9 mouse cellular contexts compared by ENCODE assay signal in the genomic region with DNA sequence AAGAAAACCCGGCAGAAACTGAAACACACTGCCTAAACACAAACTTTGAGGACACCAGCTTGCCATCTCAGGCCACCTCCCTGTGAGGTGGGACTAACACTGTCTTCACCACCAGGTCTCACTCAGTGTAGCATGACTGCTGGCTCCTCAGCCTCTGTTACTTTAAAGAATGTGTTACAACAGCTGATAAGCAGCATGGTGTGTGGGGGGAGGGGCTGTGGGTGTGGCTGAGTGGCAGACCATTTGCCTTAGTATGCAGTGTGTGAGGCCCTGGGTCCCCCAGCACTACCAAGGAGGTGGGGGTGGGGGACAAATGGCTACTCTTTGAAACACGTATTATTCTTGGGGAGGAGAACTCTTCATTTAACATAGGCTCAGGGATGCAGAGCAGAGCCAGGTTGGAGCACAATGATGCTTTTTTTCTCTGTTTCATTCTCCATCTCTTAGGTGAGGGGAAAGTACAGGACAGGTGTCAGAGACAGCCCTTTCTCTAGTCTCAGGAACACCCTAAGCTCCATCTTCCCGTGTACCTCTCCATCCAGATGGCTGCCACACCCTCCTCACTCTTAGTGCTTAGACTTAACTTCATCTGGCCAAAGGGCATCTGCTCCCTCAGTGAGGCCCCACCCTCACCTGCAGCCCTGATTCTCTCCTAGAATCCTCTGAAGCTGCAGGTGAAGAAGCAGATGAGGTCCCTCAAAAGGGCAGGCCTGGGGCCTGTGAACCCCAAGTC. TPM values are rescaled to one million over a fixed set of nuclear protein-coding genes. Genes with fewer than 3 reads are reported as not detected.
A peak's percentile ranks its signal among the peaks of the same experiment; 100 is the strongest.
DNase-seq lines count a peak whose midpoint lies in the region; ATAC-seq lines count a peak whose summit lies in the region.
"Had no signal": no experiment of that assay in that cellular context is flagged by ENCODE, and none has a peak within 500 bp of the region (broad histone marks: within the 10 kb centered on the region; RNA-seq: fewer than 3 reads in every experiment).

No protein-coding gene starts in this region.

- H3K27me3 ChIP-seq in lung, embryonic 15.5 days = peaks cover 3% of the 10 kb centered on the region; the same call in 1 of the 2 replicates
- peaks cover 4% of the 10 kb centered on the region; the same call in 1 of the 2 replicates for H3K27me3 ChIP-seq in intestine, embryonic 16.5 days (replicated peaks; ENCODE audit: control insufficient read depth, insufficient read depth, low read length)
- H3K27me3 ChIP-seq in neural tube, embryonic 11.5 days (ENCODE audit: control insufficient read depth, insufficient read depth, low read length) = peaks cover under 1% of the 10 kb centered on the region; the same call in 1 of the 2 replicates

- peaks cover 7% of the 10 kb centered on the region for H3K4me1 ChIP-seq in lung, embryonic 15.5 days
- H3K4me1 ChIP-seq in intestine, embryonic 16.5 days (ENCODE audit: control insufficient read depth, insufficient read depth, low read length) = peaks cover 27% of the 10 kb centered on the region
- H3K4me1 ChIP-seq in neural tube, embryonic 11.5 days (ENCODE audit: control insufficient read depth, insufficient read depth, low read length) = peaks cover 13% of the 10 kb centered on the region

- intact Hi-C loops in left cerebral cortex, postnatal 25 days (cut with DNase I) = no loop called here

- no peak overlapping the region for H3K4me3 ChIP-seq in lung, embryonic 15.5 days
- H3K4me3 ChIP-seq in intestine, embryonic 16.5 days (ENCODE audit: low read length) = no peak overlapping the region
- no peak overlapping the region for H3K4me3 ChIP-seq in neural tube, embryonic 11.5 days (ENCODE audit: low read depth, low read length)
- H3K4me3 ChIP-seq: liver, embryonic 15.5 days had no signal

- H3K4me2 ChIP-seq in lung, embryonic 15.5 days = no peak overlapping the region
- H3K4me2 ChIP-seq in intestine, embryonic 16.5 days (ENCODE audit: low read depth, low read length) = no peak overlapping the region
- H3K4me2 ChIP-seq in neural tube, embryonic 11.5 days (ENCODE audit: low read depth) = no peak overlapping the region
- H3K4me2 ChIP-seq: liver, embryonic 15.5 days had no signal

- no peaks in the 10 kb centered on the region for H3K9me3 ChIP-seq in lung, embryonic 15.5 days
- H3K9me3 ChIP-seq in intestine, embryonic 16.5 days (ENCODE audit: control insufficient read depth, low read length) = no peaks in the 10 kb centered on the region
- no peaks in the 10 kb centered on the region for H3K9me3 ChIP-seq in neural tube, embryonic 11.5 days (ENCODE audit: control insufficient read depth, low read length)
- H3K9me3 ChIP-seq: liver, embryonic 15.5 days had no signal

- H3K9ac ChIP-seq in lung, embryonic 15.5 days = no peak overlapping the region
- no peak overlapping the region for H3K9ac ChIP-seq in intestine, embryonic 16.5 days (ENCODE audit: low read depth, low read length)
- H3K9ac ChIP-seq in neural tube, embryonic 11.5 days (ENCODE audit: low read length) = no peak overlapping the region
- H3K9ac ChIP-seq: liver, embryonic 15.5 days had no signal

- peak; percentile 31; the same call in 1 of the 2 replicates for ATAC-seq in lung, embryonic 15.5 days (ENCODE audit: borderline replicate concordance, extremely low read depth, low FRiP score, low TSS enrichment)
- ATAC-seq in intestine, embryonic 16.5 days = peak; percentile 88
- ATAC-seq in neural tube, embryonic 11.5 days (ENCODE audit: insufficient read depth, low FRiP score, low TSS enrichment) = no peak; the same call in 1 of the 2 replicates

- H3K36me3 ChIP-seq in lung, embryonic 15.5 days = no peaks in the 10 kb centered on the region
- no peaks in the 10 kb centered on the region for H3K36me3 ChIP-seq in intestine, embryonic 16.5 days (ENCODE audit: control insufficient read depth, insufficient read depth, low read length)
- no peaks in the 10 kb centered on the region for H3K36me3 ChIP-seq in neural tube, embryonic 11.5 days (ENCODE audit: control insufficient read depth, insufficient read depth, low read length)
- H3K36me3 ChIP-seq: liver, embryonic 15.5 days had no signal

- no peak overlapping the region for H3K27ac ChIP-seq in lung, embryonic 15.5 days
- H3K27ac ChIP-seq in intestine, embryonic 16.5 days (ENCODE audit: low read length) = no peak overlapping the region
- H3K27ac ChIP-seq in neural tube, embryonic 11.5 days (ENCODE audit: low read depth, low read length) = no peak overlapping the region
- H3K27ac ChIP-seq: liver, embryonic 15.5 days had no signal

- 2% methylated on average over 3 of the region's 3 CpGs for WGBS in lung, embryonic 15.5 days
- WGBS in intestine, embryonic 16.5 days = 3% methylated on average over 3 of the region's 3 CpGs
- WGBS in neural tube, embryonic 11.5 days = 7% methylated on average over 3 of the region's 3 CpGs

- DNase-seq in lung, postnatal 25 days (ENCODE audit: low spot score) = no peak
- peak; percentile 67 for DNase-seq in embryo, embryonic 10.5 days (ENCODE audit: low spot score)
- DNase-seq in neural tube, embryonic 11.5 days (ENCODE audit: low spot score) = peak; percentile 48
- DNase-seq in cerebellum, adult 9-11 months = no peak
- DNase-seq in left cerebral cortex, postnatal 25 days (ENCODE audit: low spot score in 2 of 2) = no peak
- DNase-seq in left cerebral cortex, adult 8-10 months (ENCODE audit: low spot score in 2 of 2) = no peak

RNA-seq across cellular contexts. Expression of gene Cplx3, which starts 5.3 kb away (rescaled TPM):
- not detected in 2 replicates for polyA plus RNA-seq in lung, embryonic 15.5 days (2015; fragmentation: Nextera tagmentation; extraction: Ambion mirVana)
- not detected in 2 replicates for polyA plus RNA-seq in intestine, embryonic 16.5 days (2015; fragmentation: Nextera tagmentation; extraction: Ambion mirVana)
- 0.42 TPM in 1 of 2 replicates, not detected in the other for polyA plus RNA-seq in neural tube, embryonic 11.5 days (2014; fragmentation: Nextera tagmentation; extraction: Ambion mirVana)
- total RNA-seq in left cerebral cortex, postnatal 25 days (2021) = 10 to 100 TPM; 11.0 to 17.4 TPM
- 10 to 100 TPM; 15.3 to 21.3 (median 19.1) TPM for total RNA-seq in left cerebral cortex, adult 8-10 months (2022)
- polyA plus RNA-seq: liver, embryonic 15.5 days had no signal

RNA-seq across cellular contexts. Expression of gene Ulk3, which starts 11.5 kb away (rescaled TPM):
- polyA plus RNA-seq in lung, embryonic 15.5 days (2015; fragmentation: Nextera tagmentation; extraction: Ambion mirVana) = 11.6 and 16.0 TPM in 2 replicates
- polyA plus RNA-seq in intestine, embryonic 16.5 days (2015; fragmentation: Nextera tagmentation; extraction: Ambion mirVana) = 18.0 and 19.0 TPM in 2 replicates
- polyA plus RNA-seq in neural tube, embryonic 11.5 days (2014; fragmentation: Nextera tagmentation; extraction: Ambion mirVana) = 7.3 and 10.9 TPM in 2 replicates
- 10 to 100 TPM; 25.5 to 34.4 TPM for total RNA-seq in left cerebral cortex, postnatal 25 days (2021)
- 10 to 100 TPM; 31.8 to 38.2 (median 34.4) TPM for total RNA-seq in left cerebral cortex, adult 8-10 months (2022)

RNA-seq across cellular contexts. Expression of gene Lman1l, which starts 19.8 kb away (rescaled TPM):
- not detected in 2 replicates for polyA plus RNA-seq in lung, embryonic 15.5 days (2015; fragmentation: Nextera tagmentation; extraction: Ambion mirVana)
- polyA plus RNA-seq in intestine, embryonic 16.5 days (2015; fragmentation: Nextera tagmentation; extraction: Ambion mirVana) = not detected in 2 replicates
- not detected in 2 replicates for polyA plus RNA-seq in neural tube, embryonic 11.5 days (2014; fragmentation: Nextera tagmentation; extraction: Ambion mirVana)
- total RNA-seq in left cerebral cortex, postnatal 25 days (2021) = not detected
- not detected for total RNA-seq in left cerebral cortex, adult 8-10 months (2022)
- polyA plus RNA-seq: liver, embryonic 15.5 days had no signal

RNA-seq across cellular contexts. Expression of gene Scamp2, which starts 40.0 kb away (rescaled TPM):
- polyA plus RNA-seq in lung, embryonic 15.5 days (2015; fragmentation: Nextera tagmentation; extraction: Ambion mirVana) = 60.9 and 61.2 TPM in 2 replicates
- 95.7 and 97.2 TPM in 2 replicates for polyA plus RNA-seq in intestine, embryonic 16.5 days (2015; fragmentation: Nextera tagmentation; extraction: Ambion mirVana)
- polyA plus RNA-seq in neural tube, embryonic 11.5 days (2014; fragmentation: Nextera tagmentation; extraction: Ambion mirVana) = 56.7 and 59.6 TPM in 2 replicates
- 10 to 100 TPM; 22.5 to 25.6 TPM for total RNA-seq in left cerebral cortex, postnatal 25 days (2021)
- total RNA-seq in left cerebral cortex, adult 8-10 months (2022) = 10 to 100 TPM; 22.7 to 29.9 (median 27.9) TPM

RNA-seq across cellular contexts. Expression of gene Mpi, which starts 48.2 kb away (rescaled TPM):
- polyA plus RNA-seq in lung, embryonic 15.5 days (2015; fragmentation: Nextera tagmentation; extraction: Ambion mirVana) = 39.8 and 46.3 TPM in 2 replicates
- polyA plus RNA-seq in intestine, embryonic 16.5 days (2015; fragmentation: Nextera tagmentation; extraction: Ambion mirVana) = 58.4 and 59.4 TPM in 2 replicates
- polyA plus RNA-seq in neural tube, embryonic 11.5 days (2014; fragmentation: Nextera tagmentation; extraction: Ambion mirVana) = 52.8 and 53.0 TPM in 2 replicates
- total RNA-seq in left cerebral cortex, postnatal 25 days (2021) = 10 to 100 TPM; 68.9 to 74.9 TPM
- total RNA-seq in left cerebral cortex, adult 8-10 months (2022) = 10 to 100 TPM; 64.0 to 74.0 (median 66.0) TPM

Comparison
In these comparisons a context has a peak if more than half of its experiments do, and no peak if none do; other contexts are left out.
1. DNase-seq: peak in embryo, embryonic 10.5 days (single experiment) and neural tube, embryonic 11.5 days (single experiment); none in lung, postnatal 25 days (single experiment), cerebellum, adult 9-11 months (single experiment), left cerebral cortex, postnatal 25 days (0 of 2) and left cerebral cortex, adult 8-10 months (0 of 2).